In genomic region chr17:48643533-48644019, GRCm38 (mm10) we compare ENCODE assay signal across 23 mouse cellular contexts.
DNase-seq lines count a peak whose midpoint lies in the region; ATAC-seq and TF ChIP-seq lines count a peak whose summit lies in the region.
"Had no signal": no experiment of that assay in that cellular context is flagged by ENCODE, and none has a peak within 500 bp of the region (broad histone marks: within the 10 kb centered on the region; RNA-seq: fewer than 3 reads in every experiment).

No protein-coding gene starts in this region.

- 30% methylated on average over 5 of the region's 5 CpGs for WGBS in embryonic facial prominence, embryonic 14.5 days
- WGBS in embryonic facial prominence, embryonic 10.5 days = 45% methylated on average over 5 of the region's 5 CpGs
- WGBS in kidney, postnatal 0 days = 25% methylated on average over 5 of the region's 5 CpGs
- 17% methylated on average over 5 of the region's 5 CpGs for WGBS in lung, embryonic 16.5 days

- TF ChIP-seq CTCF in kidney, postnatal 0 days (IDR thresholded peaks at IDR 0.05; ENCODE audit: low read depth) = no peak

- H3K9ac ChIP-seq in embryonic facial prominence, embryonic 14.5 days (ENCODE audit: low read depth, low read length) = no peak overlapping the region
- no peak overlapping the region for H3K9ac ChIP-seq in kidney, postnatal 0 days (ENCODE audit: low read depth, low read length)
- H3K9ac ChIP-seq in lung, embryonic 16.5 days (ENCODE audit: low read length) = no peak overlapping the region
- H3K9ac ChIP-seq: embryonic facial prominence, embryonic 13.5 days; forebrain, postnatal 0 days; hindbrain, embryonic 12.5 days; hindbrain, embryonic 15.5 days had no signal

- 0 out of 2 replicates have a peak, but pooled peaks cover 5% of the 10 kb centered on the region for H3K9me3 ChIP-seq in embryonic facial prominence, embryonic 14.5 days (ENCODE audit: control insufficient read depth, low read length)
- H3K9me3 ChIP-seq in embryonic facial prominence, embryonic 10.5 days = no peaks in the 10 kb centered on the region
- no peaks in the 10 kb centered on the region for H3K9me3 ChIP-seq in kidney, postnatal 0 days (replicated peaks; ENCODE audit: low read length)
- no peaks in the 10 kb centered on the region for H3K9me3 ChIP-seq in lung, embryonic 16.5 days (ENCODE audit: control insufficient read depth, low read length)
- H3K9me3 ChIP-seq: forebrain, embryonic 10.5 days; hindbrain, embryonic 12.5 days; hindbrain, embryonic 15.5 days had no signal

- H3K4me3 ChIP-seq in embryonic facial prominence, embryonic 14.5 days (ENCODE audit: low read depth, low read length) = no peak overlapping the region
- no peak overlapping the region for H3K4me3 ChIP-seq in embryonic facial prominence, embryonic 10.5 days
- no peak overlapping the region for H3K4me3 ChIP-seq in kidney, postnatal 0 days (replicated peaks; ENCODE audit: low read depth, low read length)
- H3K4me3 ChIP-seq in lung, embryonic 16.5 days (ENCODE audit: low read length) = no peak overlapping the region
- H3K4me3 ChIP-seq: embryonic facial prominence, embryonic 13.5 days; forebrain, embryonic 10.5 days; gastrocnemius, adult 2 months; hindbrain, embryonic 12.5 days; hindbrain, embryonic 15.5 days had no signal

- peak; percentile 34 for DNase-seq in embryonic facial prominence, embryonic 14.5 days (ENCODE audit: low spot score)
- DNase-seq in embryonic facial prominence, embryonic 10.5 days (ENCODE audit: low spot score) = no peak
- DNase-seq in kidney, postnatal 0 days (ENCODE audit: low spot score) = peak; percentile 33
- DNase-seq in kidney, adult 18-20 months = no peak
- DNase-seq in lung, postnatal 4 days = no peak
- peak; percentile 1 to 49 for DNase-seq in urinary bladder, postnatal 4 days (ENCODE audit: low spot score in 2 of 2)
- no peak for DNase-seq in urinary bladder, postnatal 10 days (ENCODE audit: low spot score)
- DNase-seq: adrenal gland, adult 2 months; adrenal gland, postnatal 14 days; cerebellum, adult 11 months; cerebellum, adult 2 months; cerebellum, adult 9-11 months; cerebellum, postnatal 25 days; forebrain, postnatal 0 days; gastrocnemius, adult 2 months; gastrocnemius, postnatal 14 days had no signal

- H3K27ac ChIP-seq in embryonic facial prominence, embryonic 14.5 days (replicated peaks; ENCODE audit: low read depth, low read length) = no peak overlapping the region
- H3K27ac ChIP-seq in embryonic facial prominence, embryonic 10.5 days (replicated peaks) = no peak overlapping the region
- no peak overlapping the region for H3K27ac ChIP-seq in kidney, postnatal 0 days
- H3K27ac ChIP-seq in lung, embryonic 16.5 days (ENCODE audit: low read length) = peak overlapping the region; percentile 60; the same call in 1 of the 2 replicates
- H3K27ac ChIP-seq: embryonic facial prominence, embryonic 13.5 days; forebrain, embryonic 10.5 days; gastrocnemius, adult 2 months; hindbrain, embryonic 12.5 days; hindbrain, embryonic 15.5 days had no signal

- H3K4me1 ChIP-seq in embryonic facial prominence, embryonic 14.5 days (ENCODE audit: control insufficient read depth, insufficient read depth, low read length) = no peaks in the 10 kb centered on the region
- no peaks in the 10 kb centered on the region for H3K4me1 ChIP-seq in embryonic facial prominence, embryonic 10.5 days
- H3K4me1 ChIP-seq in kidney, postnatal 0 days (replicated peaks; ENCODE audit: insufficient read depth, low read length) = no peaks in the 10 kb centered on the region
- H3K4me1 ChIP-seq in lung, embryonic 16.5 days (replicated peaks; ENCODE audit: control insufficient read depth, insufficient read depth, low read length) = no peaks in the 10 kb centered on the region; the same call in 1 of the 2 replicates
- H3K4me1 ChIP-seq: embryonic facial prominence, embryonic 13.5 days; hindbrain, embryonic 12.5 days; hindbrain, embryonic 15.5 days had no signal

- no peak for ATAC-seq in embryonic facial prominence, embryonic 14.5 days (ENCODE audit: low read depth)
- ATAC-seq in kidney, postnatal 0 days (replicated peaks; ENCODE audit: low FRiP score, low read depth) = no peak
- peak; percentile 65 for ATAC-seq in lung, embryonic 16.5 days (ENCODE audit: low read depth)
- ATAC-seq: forebrain, embryonic 14.5 days; forebrain, postnatal 0 days had no signal

- H3K36me3 ChIP-seq in embryonic facial prominence, embryonic 14.5 days (ENCODE audit: control insufficient read depth, insufficient read depth, low read length) = no peaks in the 10 kb centered on the region
- H3K36me3 ChIP-seq in embryonic facial prominence, embryonic 10.5 days (replicated peaks) = no peaks in the 10 kb centered on the region
- no peaks in the 10 kb centered on the region for H3K36me3 ChIP-seq in kidney, postnatal 0 days (ENCODE audit: insufficient read depth, low read length)
- no peaks in the 10 kb centered on the region for H3K36me3 ChIP-seq in lung, embryonic 16.5 days (ENCODE audit: control insufficient read depth, insufficient read depth, low read length)
- H3K36me3 ChIP-seq: embryonic facial prominence, embryonic 13.5 days; forebrain, embryonic 10.5 days; hindbrain, embryonic 12.5 days; hindbrain, embryonic 15.5 days had no signal

- no peaks in the 10 kb centered on the region for H3K27me3 ChIP-seq in embryonic facial prominence, embryonic 14.5 days (replicated peaks; ENCODE audit: control insufficient read depth, insufficient read depth, low read length)
- no peaks in the 10 kb centered on the region for H3K27me3 ChIP-seq in embryonic facial prominence, embryonic 10.5 days (replicated peaks; ENCODE audit: low read depth, poor library complexity, severe bottlenecking)
- no peaks in the 10 kb centered on the region for H3K27me3 ChIP-seq in kidney, postnatal 0 days (ENCODE audit: insufficient read depth, low read length)
- H3K27me3 ChIP-seq in lung, embryonic 16.5 days (ENCODE audit: control insufficient read depth, insufficient read depth, low read depth, low read length) = no peaks in the 10 kb centered on the region
- H3K27me3 ChIP-seq: embryonic facial prominence, embryonic 13.5 days; hindbrain, embryonic 12.5 days; hindbrain, embryonic 15.5 days had no signal

- no peak overlapping the region for H3K4me2 ChIP-seq in embryonic facial prominence, embryonic 14.5 days (ENCODE audit: low read depth, low read length)
- no peak overlapping the region for H3K4me2 ChIP-seq in kidney, postnatal 0 days (ENCODE audit: low read length)
- no peak overlapping the region for H3K4me2 ChIP-seq in lung, embryonic 16.5 days (ENCODE audit: low read depth, low read length)
- H3K4me2 ChIP-seq: embryonic facial prominence, embryonic 13.5 days; heart, embryonic 11.5 days; hindbrain, embryonic 12.5 days; hindbrain, embryonic 15.5 days had no signal

Comparison
In these comparisons a context has a peak if more than half of its experiments do, and no peak if none do; other contexts are left out.
1. DNase-seq: peak in embryonic facial prominence, embryonic 14.5 days (single experiment), kidney, postnatal 0 days (single experiment) and urinary bladder, postnatal 4 days (2 of 2); none in embryonic facial prominence, embryonic 10.5 days (single experiment), kidney, adult 18-20 months (single experiment), lung, postnatal 4 days (0 of 2) and urinary bladder, postnatal 10 days (single experiment).